Mouse (Mus musculus): ENCODE data around the gene Slc25a35. TPM values are rescaled to one million over a fixed set of nuclear protein-coding genes. Genes with fewer than 3 reads are reported as not detected.

Slc25a35 gene
- polyA plus RNA-seq, 1 experiment from 2014 or later: 2.4 TPM

- no peaks in the 10 kb centered on the region for H3K27me3 ChIP-seq (ENCODE audit: control insufficient read depth, insufficient read depth, low read length)
- H3K4me1 ChIP-seq (ENCODE audit: control insufficient read depth, insufficient read depth, low read length): no peaks in the 10 kb centered on the region
- H3K9me3 ChIP-seq (replicated peaks; ENCODE audit: control insufficient read depth, low read length): no peaks in the 10 kb centered on the region
- 3% methylated on average over 16 of the region's 16 CpGs for WGBS
- peak overlapping the region; percentile 61 for H3K9ac ChIP-seq (replicated peaks; ENCODE audit: low read length)
- ATAC-seq (replicated peaks; ENCODE audit: insufficient number of reproducible peaks, low FRiP score, low TSS enrichment, low read depth) (peak; percentile 99), DNase-seq (ENCODE audit: low spot score) (peak; percentile 94)
- no peaks in the 10 kb centered on the region for H3K36me3 ChIP-seq (replicated peaks; ENCODE audit: control insufficient read depth, insufficient read depth, low read depth, low read length)
- peak overlapping the region; percentile 42 for H3K4me3 ChIP-seq (ENCODE audit: low read depth, low read length)
- peak overlapping the region; percentile 41; the same call in 1 of the 2 replicates for H3K27ac ChIP-seq (replicated peaks; ENCODE audit: low read depth, low read length)
- H3K4me2 ChIP-seq (ENCODE audit: low read depth, low read length): peak overlapping the region; percentile 38
These were observed 28.3 kb upstream of the Slc25a35 start for GRCm38 (mm10) chr11:68939451-68940304.

- Histone ChIP-seq H3K4me1 (ENCODE audit: control insufficient read depth, insufficient read depth, low read length) (no peaks in the 10 kb centered on the region), H3K27ac (replicated peaks; ENCODE audit: low read depth, low read length) (no peak overlapping the region)
- WGBS: 60% methylated on average over 4 of the region's 4 CpGs
These were observed 27.4 kb upstream of the Slc25a35 start for GRCm38 (mm10) chr11:68940516-68940915.

DNA sequence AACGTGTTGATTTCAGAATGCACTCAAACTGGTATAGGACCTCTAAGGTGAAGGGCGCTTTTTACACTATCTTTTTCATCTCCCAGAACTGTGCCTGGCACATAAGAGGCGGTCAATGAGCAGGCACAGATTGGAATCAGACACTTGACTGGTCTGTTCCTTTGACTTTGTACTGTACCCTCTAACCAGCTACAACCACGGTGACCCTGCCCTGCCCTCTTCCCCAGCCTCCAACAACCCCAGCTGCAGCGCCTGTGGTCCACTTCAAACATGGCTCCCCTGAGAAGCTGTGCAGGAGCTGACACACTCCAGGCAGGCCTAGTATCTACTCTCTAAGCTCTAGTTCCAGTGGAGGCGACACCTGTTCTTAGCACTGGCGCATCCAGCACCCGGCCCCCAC, 25.2 kb upstream of the Slc25a35 start:
- DNase-seq (ENCODE audit: low spot score): no peak
- 86% methylated on average over 8 of the region's 8 CpGs for WGBS
- no peak overlapping the region for H3K9ac ChIP-seq (replicated peaks; ENCODE audit: low read length)

More at GRCm38 (mm10) chr11:68940516-68940915, 27.4 kb upstream of the Slc25a35 start:
- no peaks in the 10 kb centered on the region for H3K9me3 ChIP-seq (replicated peaks; ENCODE audit: control insufficient read depth, low read length)
- H3K27me3 ChIP-seq (ENCODE audit: control insufficient read depth, insufficient read depth, low read length): no peaks in the 10 kb centered on the region
- DNase-seq (ENCODE audit: low spot score): no peak
- peak overlapping the region; percentile 42 for H3K4me3 ChIP-seq (ENCODE audit: low read depth, low read length)
- H3K4me2 ChIP-seq (ENCODE audit: low read depth, low read length): peak overlapping the region; percentile 38
- no peak for ATAC-seq (replicated peaks; ENCODE audit: insufficient number of reproducible peaks, low FRiP score, low TSS enrichment, low read depth)
- H3K9ac ChIP-seq (replicated peaks; ENCODE audit: low read length): peak overlapping the region; percentile 61
- H3K36me3 ChIP-seq (replicated peaks; ENCODE audit: control insufficient read depth, insufficient read depth, low read depth, low read length): no peaks in the 10 kb centered on the region

DNA sequence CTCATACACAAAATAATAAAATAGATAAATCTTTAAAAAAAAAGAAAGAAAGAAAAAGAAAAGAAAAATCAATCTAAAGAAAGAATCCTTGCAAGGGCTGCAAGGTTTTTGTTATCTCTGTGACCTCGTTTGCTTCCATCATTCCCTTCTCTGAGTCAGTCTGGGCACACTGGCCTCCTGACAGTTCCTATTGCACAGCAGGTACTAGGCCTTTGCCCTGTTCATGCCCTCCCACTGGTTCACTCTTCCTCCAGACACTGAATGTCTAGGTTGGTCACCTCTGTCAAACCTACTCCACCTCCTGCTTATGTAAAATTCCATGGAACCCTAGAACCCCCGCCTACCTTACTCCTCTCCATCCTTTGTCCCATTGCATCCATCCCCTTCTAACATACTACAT, 22.7 kb upstream of the Slc25a35 start:
- H3K27me3 ChIP-seq (ENCODE audit: control insufficient read depth, insufficient read depth, low read length): no peaks in the 10 kb centered on the region; the same call in 1 of the 2 replicates
- H3K36me3 ChIP-seq (replicated peaks; ENCODE audit: control insufficient read depth, insufficient read depth, low read depth, low read length): no peaks in the 10 kb centered on the region
- H3K27ac ChIP-seq (replicated peaks; ENCODE audit: low read depth, low read length): no peak overlapping the region
- no peak overlapping the region for H3K4me2 ChIP-seq (ENCODE audit: low read depth, low read length)
- no peak for DNase-seq (ENCODE audit: low spot score)
- no peak overlapping the region for H3K4me3 ChIP-seq (ENCODE audit: low read depth, low read length)
- 79% methylated on average over 2 of the region's 2 CpGs for WGBS
- no peak overlapping the region for H3K9ac ChIP-seq (replicated peaks; ENCODE audit: low read length)
- ATAC-seq (replicated peaks; ENCODE audit: insufficient number of reproducible peaks, low FRiP score, low TSS enrichment, low read depth): no peak
- no peaks in the 10 kb centered on the region for H3K4me1 ChIP-seq (ENCODE audit: control insufficient read depth, insufficient read depth, low read length)
- no peaks in the 10 kb centered on the region for H3K9me3 ChIP-seq (replicated peaks; ENCODE audit: control insufficient read depth, low read length)

More for the DNA sequence above, 25.2 kb upstream of the Slc25a35 start:
- ATAC-seq (replicated peaks; ENCODE audit: insufficient number of reproducible peaks, low FRiP score, low TSS enrichment, low read depth): no peak
- Histone ChIP-seq H3K9me3 (replicated peaks; ENCODE audit: control insufficient read depth, low read length) (no peaks in the 10 kb centered on the region), H3K27me3 (ENCODE audit: control insufficient read depth, insufficient read depth, low read length) (no peaks in the 10 kb centered on the region; the same call in 1 of the 2 replicates), H3K4me1 (ENCODE audit: control insufficient read depth, insufficient read depth, low read length) (no peaks in the 10 kb centered on the region), H3K27ac (replicated peaks; ENCODE audit: low read depth, low read length) (no peak overlapping the region), H3K4me3 (ENCODE audit: low read depth, low read length) (no peak overlapping the region), H3K4me2 (ENCODE audit: low read depth, low read length) (no peak overlapping the region), H3K36me3 (replicated peaks; ENCODE audit: control insufficient read depth, insufficient read depth, low read depth, low read length) (no peaks in the 10 kb centered on the region)

GRCm38 (mm10) chr11:68946001-68946400, 21.9 kb upstream of the Slc25a35 start:
- no peaks in the 10 kb centered on the region; the same call in 1 of the 2 replicates for H3K27me3 ChIP-seq (ENCODE audit: control insufficient read depth, insufficient read depth, low read length)
- H3K36me3 ChIP-seq (replicated peaks; ENCODE audit: control insufficient read depth, insufficient read depth, low read depth, low read length): no peaks in the 10 kb centered on the region
- H3K4me2 ChIP-seq (ENCODE audit: low read depth, low read length): no peak overlapping the region
- no peak overlapping the region for H3K27ac ChIP-seq (replicated peaks; ENCODE audit: low read depth, low read length)
- ATAC-seq (replicated peaks; ENCODE audit: insufficient number of reproducible peaks, low FRiP score, low TSS enrichment, low read depth): no peak
- WGBS: 83% methylated on average over 4 of the region's 4 CpGs
- H3K9me3 ChIP-seq (replicated peaks; ENCODE audit: control insufficient read depth, low read length): no peaks in the 10 kb centered on the region
- no peak for DNase-seq (ENCODE audit: low spot score)
- H3K9ac ChIP-seq (replicated peaks; ENCODE audit: low read length): no peak overlapping the region
- H3K4me3 ChIP-seq (ENCODE audit: low read depth, low read length): no peak overlapping the region
- no peaks in the 10 kb centered on the region for H3K4me1 ChIP-seq (ENCODE audit: control insufficient read depth, insufficient read depth, low read length)

DNA sequence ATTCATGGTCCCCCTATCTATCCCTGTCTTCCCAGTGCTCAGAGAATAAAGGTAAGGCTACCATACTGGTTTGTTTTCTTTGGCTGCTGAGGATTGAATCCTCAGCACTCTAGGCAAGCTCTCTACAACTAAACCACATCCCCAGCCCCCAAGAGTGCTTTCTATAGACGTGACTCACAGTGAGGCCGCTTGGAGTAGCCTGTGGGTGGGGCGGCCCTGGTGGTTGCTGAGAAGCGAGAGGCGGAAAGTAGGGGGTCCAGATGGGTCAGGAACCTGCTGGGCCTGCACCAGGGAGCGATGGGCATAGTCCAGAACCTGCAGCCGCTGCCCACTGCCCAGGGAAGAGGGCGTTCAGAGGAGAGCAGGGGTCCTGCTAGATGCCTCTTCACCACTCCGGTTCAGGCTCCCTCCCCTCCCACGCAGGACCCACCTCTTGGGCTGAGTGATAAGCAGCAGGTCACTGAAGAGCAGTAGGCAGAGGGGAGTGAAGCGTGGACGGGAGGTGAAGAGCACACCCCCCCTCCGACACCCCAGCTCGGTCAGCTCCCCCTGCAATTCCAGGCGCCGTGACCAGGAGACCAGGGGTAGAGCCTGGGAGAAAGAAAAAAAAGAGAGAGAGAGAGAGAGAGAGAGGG, 21.0 kb upstream of the Slc25a35 start:
- no peak overlapping the region for H3K9ac ChIP-seq (replicated peaks; ENCODE audit: low read length)

DNA sequence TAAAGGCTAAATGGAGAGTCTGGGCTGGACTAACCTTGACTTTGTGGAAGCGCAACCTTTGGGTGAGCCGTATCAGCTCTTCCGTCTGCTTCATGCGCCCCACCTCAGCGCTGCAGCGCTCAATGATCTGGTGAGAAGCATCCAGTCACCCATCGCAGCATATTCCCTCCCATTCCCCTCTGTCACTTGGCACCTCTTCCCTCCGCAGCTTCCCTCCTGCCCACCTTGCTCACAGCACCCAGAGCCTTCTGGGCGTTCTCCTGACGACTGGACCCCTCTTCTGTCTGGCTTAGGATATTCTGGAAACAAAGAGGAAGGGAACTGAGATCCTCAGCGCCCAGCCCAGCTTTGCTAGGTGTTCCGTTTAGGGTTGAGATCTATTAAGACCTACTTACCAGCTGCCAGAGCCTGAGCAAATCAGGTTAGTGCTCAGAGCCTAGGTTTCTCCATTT, 20.4 kb upstream of the Slc25a35 start:
- 8% methylated on average over 12 of the region's 12 CpGs for WGBS
- ATAC-seq (replicated peaks; ENCODE audit: insufficient number of reproducible peaks, low FRiP score, low TSS enrichment, low read depth): no peak
- Histone ChIP-seq H3K4me2 (ENCODE audit: low read depth, low read length) (0 out of 2 replicates have a peak overlapping the region, but pooled peaks have one; percentile 17), H3K36me3 (replicated peaks; ENCODE audit: control insufficient read depth, insufficient read depth, low read depth, low read length) (no peaks in the 10 kb centered on the region), H3K4me3 (ENCODE audit: low read depth, low read length) (no peak overlapping the region), H3K9ac (replicated peaks; ENCODE audit: low read length) (no peak overlapping the region), H3K4me1 (ENCODE audit: control insufficient read depth, insufficient read depth, low read length) (no peaks in the 10 kb centered on the region), H3K27me3 (ENCODE audit: control insufficient read depth, insufficient read depth, low read length) (no peaks in the 10 kb centered on the region; the same call in 1 of the 2 replicates), H3K27ac (replicated peaks; ENCODE audit: low read depth, low read length) (no peak overlapping the region), H3K9me3 (replicated peaks; ENCODE audit: control insufficient read depth, low read length) (no peaks in the 10 kb centered on the region)
- DNase-seq (ENCODE audit: low spot score): no peak

More for the DNA sequence above, 21.0 kb upstream of the Slc25a35 start:
- Histone ChIP-seq H3K4me3 (ENCODE audit: low read depth, low read length) (no peak overlapping the region), H3K27ac (replicated peaks; ENCODE audit: low read depth, low read length) (no peak overlapping the region), H3K4me1 (ENCODE audit: control insufficient read depth, insufficient read depth, low read length) (no peaks in the 10 kb centered on the region), H3K9me3 (replicated peaks; ENCODE audit: control insufficient read depth, low read length) (no peaks in the 10 kb centered on the region), H3K4me2 (ENCODE audit: low read depth, low read length) (no peak overlapping the region), H3K36me3 (replicated peaks; ENCODE audit: control insufficient read depth, insufficient read depth, low read depth, low read length) (no peaks in the 10 kb centered on the region), H3K27me3 (ENCODE audit: control insufficient read depth, insufficient read depth, low read length) (no peaks in the 10 kb centered on the region; the same call in 1 of the 2 replicates)
- no peak for ATAC-seq (replicated peaks; ENCODE audit: insufficient number of reproducible peaks, low FRiP score, low TSS enrichment, low read depth)
- WGBS: 6% methylated on average over 14 of the region's 16 CpGs
- DNase-seq (ENCODE audit: low spot score): no peak
